ENCODE assay signal across 37 mouse cellular contexts in the genomic region with DNA sequence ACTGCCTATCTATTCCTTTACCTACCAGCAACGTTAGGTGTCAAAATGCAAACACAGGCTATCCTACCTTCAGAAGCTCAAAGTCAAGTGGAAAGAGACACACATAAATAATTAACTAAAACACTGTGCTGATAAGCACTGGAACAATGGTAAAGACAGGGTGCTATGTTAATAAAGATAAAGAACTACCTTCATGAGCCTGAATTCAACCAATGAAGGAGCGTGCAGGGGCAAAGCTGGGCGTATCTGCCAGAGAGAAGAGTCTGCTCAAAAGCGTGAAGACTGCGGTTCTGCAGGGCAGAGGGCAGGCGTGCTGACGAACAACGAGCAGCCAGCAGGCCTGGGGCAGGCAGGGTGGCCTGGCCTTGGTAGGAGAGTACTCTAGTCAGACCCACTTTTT. TPM values are rescaled to one million over a fixed set of nuclear protein-coding genes. Genes with fewer than 3 reads are reported as not detected.
DNase-seq lines count a peak whose midpoint lies in the region; ATAC-seq and TF ChIP-seq lines count a peak whose summit lies in the region.
"Had no signal": no experiment of that assay in that cellular context is flagged by ENCODE, and none has a peak within 500 bp of the region (broad histone marks: within the 10 kb centered on the region; RNA-seq: fewer than 3 reads in every experiment).

No protein-coding gene starts in this region.

- H3K4me3 ChIP-seq in MEL (ENCODE audit: control insufficient read depth in 1 of 2, insufficient read depth in 1 of 2, low read depth in 2 of 2, low read length in 2 of 2) = no peak overlapping the region
- H3K4me3 ChIP-seq in intestine, embryonic 16.5 days (ENCODE audit: low read length) = no peak overlapping the region
- H3K4me3 ChIP-seq in liver, embryonic 13.5 days (replicated peaks) = no peak overlapping the region
- no peak overlapping the region for H3K4me3 ChIP-seq in forebrain, postnatal 0 days (ENCODE audit: low read depth, low read length)
- H3K4me3 ChIP-seq in kidney, embryonic 15.5 days (replicated peaks) = no peak overlapping the region
- H3K4me3 ChIP-seq: embryonic facial prominence, embryonic 13.5 days; forebrain, embryonic 10.5 days; forebrain, embryonic 15.5 days; hindbrain, embryonic 10.5 days; limb, embryonic 10.5 days; limb, embryonic 15.5 days; lung, embryonic 15.5 days; megakaryocyte, embryonic 14.5 days; midbrain, embryonic 13.5 days; neural tube, embryonic 13.5 days had no signal

- peak; percentile 60 for DNase-seq in MEL (ENCODE audit: low read depth, low spot score)
- peak; percentile 17 for DNase-seq in liver, embryonic 13.5 days
- DNase-seq in forebrain, postnatal 0 days = no peak
- DNase-seq in spleen, postnatal 36 days (ENCODE audit: low spot score in 2 of 2) = no peak
- DNase-seq: adrenal gland, postnatal 10 days; cerebellum, adult 18-20 months; cerebellum, postnatal 10 days; heart, postnatal 14 days; kidney, adult 18-20 months; kidney, postnatal 4 days; layer of hippocampus, adult 9-11 months; thymus, postnatal 25 days had no signal

- ATAC-seq in intestine, embryonic 16.5 days = peak; percentile 96
- ATAC-seq in liver, embryonic 13.5 days (ENCODE audit: low read depth) = peak; percentile 68
- peak; percentile 92 for ATAC-seq in megakaryocyte progenitor cell, adult 5-6 weeks (replicated peaks; ENCODE audit: poor library complexity)
- no peak for ATAC-seq in forebrain, postnatal 0 days
- no peak for ATAC-seq in kidney, embryonic 15.5 days (replicated peaks; ENCODE audit: low FRiP score)
- ATAC-seq in frontal cortex, adult (ENCODE audit: low TSS enrichment) = no peak
- ATAC-seq: forebrain, embryonic 15.5 days; hindbrain, postnatal 0 days; midbrain, embryonic 13.5 days; Patski had no signal

- no peaks in the 10 kb centered on the region for H3K27me3 ChIP-seq in MEL (ENCODE audit: control insufficient read depth in 1 of 2, insufficient read depth in 2 of 2, low read length in 2 of 2)
- H3K27me3 ChIP-seq in intestine, embryonic 16.5 days (replicated peaks; ENCODE audit: control insufficient read depth, insufficient read depth, low read length) = no peaks in the 10 kb centered on the region
- no peaks in the 10 kb centered on the region for H3K27me3 ChIP-seq in liver, embryonic 13.5 days
- no peaks in the 10 kb centered on the region for H3K27me3 ChIP-seq in forebrain, postnatal 0 days (ENCODE audit: insufficient read depth, low read length)
- H3K27me3 ChIP-seq in kidney, embryonic 15.5 days = no peaks in the 10 kb centered on the region
- H3K27me3 ChIP-seq: CH12.LX; embryonic facial prominence, embryonic 13.5 days; forebrain, embryonic 15.5 days; limb, embryonic 15.5 days; lung, embryonic 15.5 days; megakaryocyte, embryonic 14.5 days; midbrain, embryonic 13.5 days; neural tube, embryonic 13.5 days; Patski had no signal

- no peak for TF ChIP-seq POLR2A in MEL (IDR thresholded peaks at IDR 0.05; ENCODE audit: control insufficient read depth in 1 of 2, insufficient read depth in 1 of 2, low read depth in 1 of 2, low read length in 2 of 2, poor library complexity in 1 of 2)

- peak; percentile 31 to 43; a peak in 2 of 4 replicates for TF ChIP-seq EP300 in MEL (IDR thresholded peaks at IDR 0.05; ENCODE audit: low read depth in 1 of 2, low read length in 2 of 2)

- no peak for TF ChIP-seq RAD21 in MEL (IDR thresholded peaks at IDR 0.05; ENCODE audit: low read depth, low read length)

- WGBS in intestine, embryonic 16.5 days = 58% methylated on average over 8 of the region's 8 CpGs
- WGBS in liver, embryonic 13.5 days (ENCODE audit: insufficient replicate concordance) = 46% methylated on average over 8 of the region's 8 CpGs
- WGBS in forebrain, postnatal 0 days = 92% methylated on average over 8 of the region's 8 CpGs
- 79% methylated on average over 8 of the region's 8 CpGs for WGBS in kidney, embryonic 15.5 days

- H3K9me3 ChIP-seq in MEL (replicated peaks; ENCODE audit: insufficient read depth, low read length) = no peaks in the 10 kb centered on the region
- no peaks in the 10 kb centered on the region for H3K9me3 ChIP-seq in intestine, embryonic 16.5 days (ENCODE audit: control insufficient read depth, low read length)
- no peaks in the 10 kb centered on the region for H3K9me3 ChIP-seq in liver, embryonic 13.5 days (replicated peaks)
- H3K9me3 ChIP-seq in forebrain, postnatal 0 days (ENCODE audit: low read length) = no peaks in the 10 kb centered on the region
- H3K9me3 ChIP-seq in kidney, embryonic 15.5 days (replicated peaks) = no peaks in the 10 kb centered on the region
- H3K9me3 ChIP-seq: embryonic facial prominence, embryonic 13.5 days; forebrain, embryonic 10.5 days; forebrain, embryonic 15.5 days; hindbrain, embryonic 10.5 days; limb, embryonic 10.5 days; limb, embryonic 15.5 days; lung, embryonic 15.5 days; megakaryocyte, embryonic 14.5 days; midbrain, embryonic 13.5 days; neural tube, embryonic 13.5 days had no signal

- no peak for TF ChIP-seq CTCF in MEL (IDR thresholded peaks at IDR 0.05 in 2 of 3, conservative IDR thresholded peaks at IDR 0.05 in 1 of 3; ENCODE audit: control insufficient read depth in 1 of 3, insufficient read depth in 1 of 3, low read depth in 2 of 3, low read length in 3 of 3, poor library complexity in 1 of 3, severe bottlenecking in 1 of 3)
- no peak for TF ChIP-seq CTCF in forebrain, postnatal 0 days (IDR thresholded peaks at IDR 0.05; ENCODE audit: low read depth)

- H3K27ac ChIP-seq in MEL (ENCODE audit: control insufficient read depth, low read depth, low read length) = 0 out of 2 replicates have a peak overlapping the region, but pooled peaks have one; percentile 8
- peak overlapping the region; percentile 50 for H3K27ac ChIP-seq in intestine, embryonic 16.5 days (ENCODE audit: low read length)
- no peak overlapping the region for H3K27ac ChIP-seq in liver, embryonic 13.5 days
- H3K27ac ChIP-seq in forebrain, postnatal 0 days (ENCODE audit: low read depth, low read length) = no peak overlapping the region
- no peak overlapping the region for H3K27ac ChIP-seq in kidney, embryonic 15.5 days
- H3K27ac ChIP-seq: embryonic facial prominence, embryonic 13.5 days; forebrain, embryonic 10.5 days; forebrain, embryonic 15.5 days; hindbrain, embryonic 10.5 days; hindbrain, postnatal 0 days; limb, embryonic 10.5 days; limb, embryonic 15.5 days; lung, embryonic 15.5 days; midbrain, embryonic 13.5 days; neural tube, embryonic 13.5 days had no signal

- peaks cover 16 to 17% of the 10 kb centered on the region in 2 experiments for H3K4me1 ChIP-seq in MEL (ENCODE audit: control insufficient read depth in 1 of 2, insufficient read depth in 2 of 2, low read length in 2 of 2)
- peaks cover 6% of the 10 kb centered on the region; the same call in 1 of the 2 replicates for H3K4me1 ChIP-seq in intestine, embryonic 16.5 days (ENCODE audit: control insufficient read depth, insufficient read depth, low read length)
- H3K4me1 ChIP-seq in liver, embryonic 13.5 days (replicated peaks) = peaks cover 22% of the 10 kb centered on the region
- H3K4me1 ChIP-seq in forebrain, postnatal 0 days (ENCODE audit: insufficient read depth) = no peaks in the 10 kb centered on the region
- H3K4me1 ChIP-seq in kidney, embryonic 15.5 days = no peaks in the 10 kb centered on the region
- H3K4me1 ChIP-seq: embryonic facial prominence, embryonic 13.5 days; forebrain, embryonic 10.5 days; forebrain, embryonic 15.5 days; hindbrain, embryonic 10.5 days; limb, embryonic 10.5 days; limb, embryonic 15.5 days; lung, embryonic 15.5 days; midbrain, embryonic 13.5 days; neural tube, embryonic 13.5 days had no signal

- peaks cover 10 to 26% of the 10 kb centered on the region in 2 experiments for H3K36me3 ChIP-seq in MEL (ENCODE audit: control insufficient read depth in 1 of 2, insufficient read depth in 2 of 2, low read length in 2 of 2)
- no peaks in the 10 kb centered on the region; the same call in 1 of the 2 replicates for H3K36me3 ChIP-seq in intestine, embryonic 16.5 days (ENCODE audit: control insufficient read depth, insufficient read depth, low read length)
- H3K36me3 ChIP-seq in liver, embryonic 13.5 days = peaks cover 33% of the 10 kb centered on the region
- peaks cover 20% of the 10 kb centered on the region for H3K36me3 ChIP-seq in forebrain, postnatal 0 days (ENCODE audit: insufficient read depth)
- H3K36me3 ChIP-seq in kidney, embryonic 15.5 days = peaks cover 35% of the 10 kb centered on the region

- peaks cover 7% of the 10 kb centered on the region; the same call in 1 of the 2 replicates for H3K79me2 ChIP-seq in MEL (ENCODE audit: control insufficient read depth, insufficient read depth, low read length, poor library complexity)

- H3K4me2 ChIP-seq in intestine, embryonic 16.5 days (ENCODE audit: low read depth, low read length) = no peak overlapping the region
- H3K4me2 ChIP-seq in liver, embryonic 13.5 days = no peak overlapping the region
- no peak overlapping the region for H3K4me2 ChIP-seq in forebrain, postnatal 0 days (ENCODE audit: low read depth)
- no peak overlapping the region for H3K4me2 ChIP-seq in kidney, embryonic 15.5 days
- H3K4me2 ChIP-seq: embryonic facial prominence, embryonic 13.5 days; forebrain, embryonic 15.5 days; limb, embryonic 15.5 days; lung, embryonic 15.5 days; midbrain, embryonic 13.5 days; neural tube, embryonic 13.5 days had no signal

- no peak overlapping the region for H3K9ac ChIP-seq in MEL (ENCODE audit: control insufficient read depth, low read depth, low read length, poor library complexity, severe bottlenecking)
- H3K9ac ChIP-seq in intestine, embryonic 16.5 days (ENCODE audit: low read depth, low read length) = no peak overlapping the region
- H3K9ac ChIP-seq in liver, embryonic 13.5 days = no peak overlapping the region
- no peak overlapping the region for H3K9ac ChIP-seq in forebrain, postnatal 0 days
- no peak overlapping the region for H3K9ac ChIP-seq in kidney, embryonic 15.5 days
- H3K9ac ChIP-seq: embryonic facial prominence, embryonic 13.5 days; forebrain, embryonic 15.5 days; limb, embryonic 15.5 days; lung, embryonic 15.5 days; midbrain, embryonic 13.5 days; neural tube, embryonic 13.5 days had no signal

RNA-seq across cellular contexts. Expression of gene Xrcc6, which starts 16.6 kb away (rescaled TPM):
- 90.3 and 108 TPM in 2 replicates for total RNA-seq in MEL (2012; rRNA removed)
- polyA plus RNA-seq in MEL (2012; ENCODE audit: insufficient read depth in 1 of 2, insufficient read length in 2 of 2, low read depth in 1 of 2, low replicate concordance in 2 of 2, missing spikeins in 1 of 2) = 100 to 1,000 TPM in 1 of 2 experiments, not detected in 1; 108 TPM
- 72.1 and 78.4 TPM in 2 replicates for polyA plus RNA-seq in intestine, embryonic 16.5 days (2015; fragmentation: Nextera tagmentation; extraction: Ambion mirVana)
- 77.5 and 87.7 TPM in 2 replicates for polyA plus RNA-seq in liver, embryonic 13.5 days (2015; fragmentation: Nextera tagmentation; extraction: Ambion mirVana)
- total RNA-seq in megakaryocyte progenitor cell, adult 5-6 weeks (2015) = 75.3 and 108 TPM in 2 replicates
- total RNA-seq in megakaryocyte progenitor cell, adult 5-6 weeks (2017) = 135 and 249 TPM in 2 replicates
- 28.4 and 34.8 TPM in 2 replicates for total RNA-seq in forebrain, postnatal 0 days (2014; rRNA removed)
- polyA plus RNA-seq in forebrain, postnatal 0 days (2015; fragmentation: Nextera tagmentation; extraction: Ambion mirVana) = 25.6 and 29.5 TPM in 2 replicates
- polyA plus RNA-seq in kidney, embryonic 15.5 days (2015; fragmentation: Nextera tagmentation; extraction: Ambion mirVana) = 83.3 and 87.0 TPM in 2 replicates

RNA-seq across cellular contexts. Expression of gene 1700029P11Rik, which starts 23.9 kb away (rescaled TPM):
- not detected in 2 replicates for total RNA-seq in MEL (2012; rRNA removed)
- under 1 TPM in 1 of 2 experiments, not detected in 1; 0.07 TPM for polyA plus RNA-seq in MEL (2012; ENCODE audit: insufficient read depth in 1 of 2, insufficient read length in 2 of 2, low read depth in 1 of 2, low replicate concordance in 2 of 2, missing spikeins in 1 of 2)
- polyA plus RNA-seq in intestine, embryonic 16.5 days (2015; fragmentation: Nextera tagmentation; extraction: Ambion mirVana) = not detected in 2 replicates
- not detected in 2 replicates for polyA plus RNA-seq in liver, embryonic 13.5 days (2015; fragmentation: Nextera tagmentation; extraction: Ambion mirVana)
- not detected in 2 replicates for total RNA-seq in megakaryocyte progenitor cell, adult 5-6 weeks (2015)
- not detected in 2 replicates for total RNA-seq in megakaryocyte progenitor cell, adult 5-6 weeks (2017)
- total RNA-seq in forebrain, postnatal 0 days (2014; rRNA removed) = not detected in 2 replicates
- polyA plus RNA-seq in forebrain, postnatal 0 days (2015; fragmentation: Nextera tagmentation; extraction: Ambion mirVana) = not detected in 2 replicates
- not detected in 2 replicates for polyA plus RNA-seq in kidney, embryonic 15.5 days (2015; fragmentation: Nextera tagmentation; extraction: Ambion mirVana)
- total RNA-seq: adrenal gland, postnatal 10 days; CH12.LX; common myeloid progenitor, adult 5-6 weeks; gastrocnemius, adult 8-10 months; gastrocnemius, postnatal 4 days; heart, postnatal 14 days; hindbrain, postnatal 0 days; left cerebral cortex, postnatal 10 days had no signal
- polyA plus RNA-seq: C2C12; embryonic facial prominence, embryonic 13.5 days; forebrain, embryonic 10.5 days; forebrain, embryonic 15.5 days; heart, embryonic 14.5 days; hindbrain, embryonic 10.5 days; hindbrain, postnatal 0 days; kidney, embryonic 16.5 days; limb, embryonic 10.5 days; limb, embryonic 15.5 days; lung, embryonic 15.5 days; midbrain, embryonic 13.5 days; neural tube, embryonic 13.5 days; Patski; stomach, embryonic 16.5 days had no signal

RNA-seq across cellular contexts. Expression of gene Desi1, which starts 29.4 kb away (rescaled TPM):
- 22.6 and 26.3 TPM in 2 replicates for total RNA-seq in MEL (2012; rRNA removed)
- polyA plus RNA-seq in MEL (2012; ENCODE audit: insufficient read depth in 1 of 2, insufficient read length in 2 of 2, low read depth in 1 of 2, low replicate concordance in 2 of 2, missing spikeins in 1 of 2) = 100 to 1,000 TPM in 1 of 2 experiments, not detected in 1; 116 TPM
- 17.1 and 19.6 TPM in 2 replicates for polyA plus RNA-seq in intestine, embryonic 16.5 days (2015; fragmentation: Nextera tagmentation; extraction: Ambion mirVana)
- 12.8 and 13.7 TPM in 2 replicates for polyA plus RNA-seq in liver, embryonic 13.5 days (2015; fragmentation: Nextera tagmentation; extraction: Ambion mirVana)
- total RNA-seq in megakaryocyte progenitor cell, adult 5-6 weeks (2015) = 32.6 and 38.4 TPM in 2 replicates
- total RNA-seq in megakaryocyte progenitor cell, adult 5-6 weeks (2017) = 7.1 and 9.2 TPM in 2 replicates
- 17.5 and 21.2 TPM in 2 replicates for total RNA-seq in forebrain, postnatal 0 days (2014; rRNA removed)
- 31.8 and 40.1 TPM in 2 replicates for polyA plus RNA-seq in forebrain, postnatal 0 days (2015; fragmentation: Nextera tagmentation; extraction: Ambion mirVana)
- polyA plus RNA-seq in kidney, embryonic 15.5 days (2015; fragmentation: Nextera tagmentation; extraction: Ambion mirVana) = 25.1 and 26.3 TPM in 2 replicates

RNA-seq across cellular contexts. Expression of gene Snu13, which starts 43.1 kb away (rescaled TPM):
- 262 and 297 TPM in 2 replicates for total RNA-seq in MEL (2012; rRNA removed)
- 100 to 1,000 TPM; 196 to 375 TPM for polyA plus RNA-seq in MEL (2012; ENCODE audit: insufficient read depth in 1 of 2, insufficient read length in 2 of 2, low read depth in 1 of 2, low replicate concordance in 2 of 2, missing spikeins in 1 of 2)
- polyA plus RNA-seq in intestine, embryonic 16.5 days (2015; fragmentation: Nextera tagmentation; extraction: Ambion mirVana) = 215 and 246 TPM in 2 replicates
- 224 and 231 TPM in 2 replicates for polyA plus RNA-seq in liver, embryonic 13.5 days (2015; fragmentation: Nextera tagmentation; extraction: Ambion mirVana)
- 235 and 245 TPM in 2 replicates for total RNA-seq in megakaryocyte progenitor cell, adult 5-6 weeks (2015)
- total RNA-seq in megakaryocyte progenitor cell, adult 5-6 weeks (2017) = 201 and 202 TPM in 2 replicates
- total RNA-seq in forebrain, postnatal 0 days (2014; rRNA removed) = 155 and 174 TPM in 2 replicates
- 283 and 337 TPM in 2 replicates for polyA plus RNA-seq in forebrain, postnatal 0 days (2015; fragmentation: Nextera tagmentation; extraction: Ambion mirVana)
- polyA plus RNA-seq in kidney, embryonic 15.5 days (2015; fragmentation: Nextera tagmentation; extraction: Ambion mirVana) = 272 and 286 TPM in 2 replicates

RNA-seq across cellular contexts. Expression of gene Pmm1, which starts 43.5 kb away (rescaled TPM):
- 72.7 and 77.5 TPM in 2 replicates for total RNA-seq in MEL (2012; rRNA removed)
- 100 to 1,000 TPM in 1 of 2 experiments, not detected in 1; 111 TPM for polyA plus RNA-seq in MEL (2012; ENCODE audit: insufficient read depth in 1 of 2, insufficient read length in 2 of 2, low read depth in 1 of 2, low replicate concordance in 2 of 2, missing spikeins in 1 of 2)
- 21.5 and 22.1 TPM in 2 replicates for polyA plus RNA-seq in intestine, embryonic 16.5 days (2015; fragmentation: Nextera tagmentation; extraction: Ambion mirVana)
- 24.7 and 25.0 TPM in 2 replicates for polyA plus RNA-seq in liver, embryonic 13.5 days (2015; fragmentation: Nextera tagmentation; extraction: Ambion mirVana)
- total RNA-seq in megakaryocyte progenitor cell, adult 5-6 weeks (2015) = 22.9 and 23.0 TPM in 2 replicates
- 13.2 and 17.0 TPM in 2 replicates for total RNA-seq in megakaryocyte progenitor cell, adult 5-6 weeks (2017)
- total RNA-seq in forebrain, postnatal 0 days (2014; rRNA removed) = 162 and 181 TPM in 2 replicates
- 132 and 140 TPM in 2 replicates for polyA plus RNA-seq in forebrain, postnatal 0 days (2015; fragmentation: Nextera tagmentation; extraction: Ambion mirVana)
- polyA plus RNA-seq in kidney, embryonic 15.5 days (2015; fragmentation: Nextera tagmentation; extraction: Ambion mirVana) = 28.8 and 35.3 TPM in 2 replicates

Comparison
In these comparisons a context has a peak if more than half of its experiments do, and no peak if none do; other contexts are left out.
1. DNase-seq: peak in MEL (single experiment) and liver, embryonic 13.5 days (single experiment); none in forebrain, postnatal 0 days (single experiment) and spleen, postnatal 36 days (0 of 2).
2. H3K27ac ChIP-seq: peak in MEL (single experiment) and intestine, embryonic 16.5 days (single experiment); none in liver, embryonic 13.5 days (single experiment), forebrain, postnatal 0 days (single experiment) and kidney, embryonic 15.5 days (single experiment).
3. ATAC-seq: peak in intestine, embryonic 16.5 days (single experiment), liver, embryonic 13.5 days (single experiment) and megakaryocyte progenitor cell, adult 5-6 weeks (single experiment); none in forebrain, postnatal 0 days (single experiment), kidney, embryonic 15.5 days (single experiment) and frontal cortex, adult (single experiment).